Mouse (Mus musculus): ENCODE measurements around the gene Golga4.
"Not testable (repeated sequence)": the region's sequence is repeated elsewhere in the genome, so short reads cannot be mapped to it uniquely, and the experiment has no call there.

Golga4 gene

GRCm38 (mm10) chr9:118589249-118589648 is 83.2 kb downstream of the Golga4 start:
- peak; percentile 43; the same call in 1 of the 2 replicates for ATAC-seq (ENCODE audit: low TSS enrichment)

- ATAC-seq (ENCODE audit: low TSS enrichment), result no peak
Measured at GRCm38 (mm10) chr9:118590230-118590629, 84.2 kb downstream of the Golga4 start.

- no peak for ATAC-seq (ENCODE audit: low TSS enrichment)
Measured at GRCm38 (mm10) chr9:118591633-118592032, 85.6 kb downstream of the Golga4 start.

- ATAC-seq (ENCODE audit: low TSS enrichment), result no peak
Measured at GRCm38 (mm10) chr9:118592585-118593249, 86.7 kb downstream of the Golga4 start.

- ATAC-seq (ENCODE audit: low TSS enrichment), result no peak
Measured at GRCm38 (mm10) chr9:118593443-118593842, 87.4 kb downstream of the Golga4 start.

GRCm38 (mm10) chr9:118596767-118597166 is 90.7 kb downstream of the Golga4 start:
- ATAC-seq (ENCODE audit: low TSS enrichment), result no peak

GRCm38 (mm10) chr9:118600393-118600792 is 94.3 kb downstream of the Golga4 start:
- ATAC-seq (ENCODE audit: low TSS enrichment), result not testable (repeated sequence)

- ATAC-seq (ENCODE audit: low TSS enrichment), result no peak
Measured at GRCm38 (mm10) chr9:118602576-118602975, 96.5 kb downstream of the Golga4 start.

GRCm38 (mm10) chr9:118606148-118606816 is 100.2 kb downstream of the Golga4 start, which contains the start of gene Itga9:
Itga9 (plus strand) TSS chr9:118606690.
- peak; percentile 53 for ATAC-seq (ENCODE audit: low TSS enrichment)

- no peak for ATAC-seq (ENCODE audit: low TSS enrichment)
Measured at GRCm38 (mm10) chr9:118606817-118607371, 100.8 kb downstream of the Golga4 start.

GRCm38 (mm10) chr9:118607701-118608401 is 101.8 kb downstream of the Golga4 start:
- ATAC-seq (ENCODE audit: low TSS enrichment), result no peak

GRCm38 (mm10) chr9:118608556-118608955 is 102.5 kb downstream of the Golga4 start:
- ATAC-seq (ENCODE audit: low TSS enrichment), result no peak

- 0 out of 2 replicates have a peak, but pooled peaks have one; percentile 31 for ATAC-seq (ENCODE audit: low TSS enrichment)
Measured at GRCm38 (mm10) chr9:118610060-118610459, 104.0 kb downstream of the Golga4 start.

- peak; percentile 85 for ATAC-seq (ENCODE audit: low TSS enrichment)
Measured at GRCm38 (mm10) chr9:118611111-118611541, 105.1 kb downstream of the Golga4 start.

GRCm38 (mm10) chr9:118611958-118612581 is 106.0 kb downstream of the Golga4 start:
- no peak for ATAC-seq (ENCODE audit: low TSS enrichment)

- no peak for ATAC-seq (ENCODE audit: low TSS enrichment)
Measured at GRCm38 (mm10) chr9:118617237-118617636, 111.2 kb downstream of the Golga4 start.

- ATAC-seq (ENCODE audit: low TSS enrichment), result no peak
Measured at GRCm38 (mm10) chr9:118618732-118619250, 112.7 kb downstream of the Golga4 start.

GRCm38 (mm10) chr9:118620807-118621206 is 114.7 kb downstream of the Golga4 start:
- ATAC-seq (ENCODE audit: low TSS enrichment), result no peak

- no peak for ATAC-seq (ENCODE audit: low TSS enrichment)
Measured at GRCm38 (mm10) chr9:118621691-118622090, 115.6 kb downstream of the Golga4 start.

GRCm38 (mm10) chr9:118622376-118623166 is 116.5 kb downstream of the Golga4 start:
- no peak for ATAC-seq (ENCODE audit: low TSS enrichment)

- no peak for ATAC-seq (ENCODE audit: low TSS enrichment)
Measured at GRCm38 (mm10) chr9:118623483-118623882, 117.4 kb downstream of the Golga4 start.

Data from frontal cortex, adult (tissue).